Mouse (Mus musculus) bone marrow, adult 2 months (tissue): Measurements from ENCODE around the gene Hist2h3c1.

Experiments
- CTCF ChIP-seq: fragments of 200-500 bp; IDR thresholded peaks from 2 replicates; pipeline ENCODE4 v1.5.1; 2011; ENCODE audit warnings: low read length, control low read depth; ENCODE audit not compliant: control insufficient read depth, insufficient read depth
- POLR2A ChIP-seq: fragments of 200-500 bp; IDR thresholded peaks from 2 replicates; pipeline ENCODE4 v1.6.1; 2011; ENCODE audit warnings: low read depth, mild to moderate bottlenecking, control low read depth, low read length, borderline replicate concordance; ENCODE audit not compliant: control insufficient read depth

DNA sequence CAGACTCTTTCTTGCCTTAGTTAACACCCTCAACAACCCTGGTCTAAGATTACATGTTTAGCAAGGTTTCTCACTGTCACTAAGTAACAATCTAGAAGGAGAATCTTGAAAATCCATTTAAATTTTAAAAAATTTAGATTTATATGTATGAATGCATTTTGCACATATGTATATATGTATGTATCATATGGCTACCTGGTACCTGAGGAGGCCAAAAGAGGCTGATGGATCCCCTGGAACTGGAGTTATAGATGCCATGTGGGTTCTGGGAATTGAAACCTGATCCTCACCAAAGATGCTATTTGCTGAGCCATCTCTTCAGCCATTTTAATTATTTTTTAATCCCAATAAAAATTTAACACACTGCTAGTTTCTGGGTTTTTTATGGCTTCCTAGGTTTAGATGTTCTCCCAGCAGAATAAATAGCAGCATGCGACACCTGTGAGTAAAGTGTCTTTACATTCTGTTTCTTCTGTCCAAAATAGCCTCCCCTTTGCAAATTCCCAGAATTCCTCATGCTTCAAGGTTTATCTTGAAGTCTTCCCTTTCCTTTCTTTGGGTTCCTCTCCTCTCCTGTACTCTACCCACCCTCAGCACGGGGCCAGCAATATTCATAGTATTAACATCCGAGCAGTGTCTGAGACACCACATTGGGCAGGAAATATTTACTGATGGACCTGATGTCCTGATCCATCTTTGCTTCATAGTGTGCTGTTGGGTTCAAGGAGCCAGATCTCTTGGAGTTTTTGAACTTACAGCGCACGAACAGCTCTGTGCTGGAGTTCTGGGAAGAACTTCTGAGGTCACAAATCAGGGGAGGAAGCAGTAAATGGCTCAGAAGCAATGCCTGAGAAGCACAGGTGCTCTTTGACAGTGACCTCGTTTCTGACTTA lies 1.9 kb downstream of the Hist2h3c1 start:
- TF ChIP-seq POLR2A (no peak), CTCF (no peak)
